Mouse (Mus musculus) MEL (cell line): Measurements from ENCODE around the gene Pxdn. TPM values are rescaled to one million over a fixed set of nuclear protein-coding genes. Genes with fewer than 3 reads are reported as not detected.

Experiments used
- DNase-seq: peaks from one replicate; pipeline ENCODE4 v3.0.0; 2011; ENCODE audit warnings: low read depth, low spot score
- H3K27ac ChIP-seq: 2 replicates; pipeline ENCODE4 v1.5.1; 2012; ENCODE audit warnings: low read depth, mild to moderate bottlenecking, control low read depth, low read length, moderate library complexity; ENCODE audit not compliant: control insufficient read depth
- H3K27me3 ChIP-seq, 2 experiments: fragments of 150-350 bp in 1 of 2; sonication (generic) in 1 of 2; 2 replicates each; pipeline ENCODE4 v1.6.1; 2012; ENCODE audit warnings: low read length in 2 of 2, mild to moderate bottlenecking in 2 of 2, improper control_type of control experiment in 1 of 2, moderate library complexity in 1 of 2; ENCODE audit not compliant: insufficient read depth in 2 of 2, control insufficient read depth in 1 of 2
- H3K36me3 ChIP-seq, 2 experiments: 2 replicates each; pipeline ENCODE4 v1.6.1; 2012 to 2014; ENCODE audit warnings: low read length in 2 of 2, improper control_type of control experiment in 1 of 2, inconsistent platforms in 1 of 2, mild to moderate bottlenecking in 1 of 2; ENCODE audit not compliant: insufficient read depth in 2 of 2, control insufficient read depth in 1 of 2
- H3K4me1 ChIP-seq, 2 experiments: fragments of 150-350 bp in 1 of 2; sonication (generic) in 1 of 2; 2 replicates each; pipeline ENCODE4 v1.6.1; 2012; ENCODE audit warnings: low read length in 2 of 2, improper control_type of control experiment in 1 of 2, mild to moderate bottlenecking in 1 of 2; ENCODE audit not compliant: insufficient read depth in 2 of 2, control insufficient read depth in 1 of 2
- H3K4me3 ChIP-seq, 2 experiments: fragments of 150-350 bp in 1 of 2; sonication (generic) in 1 of 2; 2 replicates each; pipeline ENCODE4 v1.5.1; 2012; ENCODE audit warnings: low read depth in 2 of 2, low read length in 2 of 2, mild to moderate bottlenecking in 2 of 2, moderate library complexity in 2 of 2, control low read depth in 1 of 2, improper control_type of control experiment in 1 of 2; ENCODE audit not compliant: control insufficient read depth in 1 of 2, insufficient read depth in 1 of 2
- H3K79me2 ChIP-seq: 2 replicates; pipeline ENCODE4 v1.6.1; 2012; ENCODE audit warnings: mild to moderate bottlenecking, low read length, moderate library complexity; ENCODE audit not compliant: control insufficient read depth, poor library complexity, insufficient read depth
- H3K9ac ChIP-seq: 2 replicates; pipeline ENCODE4 v1.6.1; 2012; ENCODE audit warnings: low read depth, mild to moderate bottlenecking, control low read depth, low read length, moderate library complexity; ENCODE audit not compliant: control insufficient read depth, poor library complexity, severe bottlenecking
- H3K9me3 ChIP-seq: fragments of 150-350 bp; sonication (generic); replicated peaks from 2 replicates; pipeline ENCODE4 v1.6.1; 2012; ENCODE audit warnings: mild to moderate bottlenecking, low read length, improper control_type of control experiment, moderate library complexity; ENCODE audit not compliant: insufficient read depth
- BHLHE40 ChIP-seq: IDR thresholded peaks from 2 replicates; pipeline ENCODE4 v1.6.1; 2012; ENCODE audit warnings: low read depth, mild to moderate bottlenecking, inconsistent platforms, low read length, improper control_type of control experiment, borderline replicate concordance
- CHD1 ChIP-seq: IDR thresholded peaks from 2 replicates; pipeline ENCODE4 v1.6.1; 2012; ENCODE audit warnings: low read depth, mild to moderate bottlenecking, inconsistent platforms, low read length, improper control_type of control experiment
- CTCF ChIP-seq, 3 experiments: IDR thresholded peaks in 2 of 3; conservative IDR thresholded peaks in 1 of 3; 2 replicates each; pipeline ENCODE4 v1.5.1; 2011 to 2012; ENCODE audit warnings: low read length in 3 of 3, low read depth in 2 of 3, mild to moderate bottlenecking in 2 of 3, improper control_type of control experiment in 1 of 3, inconsistent platforms in 1 of 3, mixed read lengths in 1 of 3, moderate library complexity in 1 of 3; ENCODE audit not compliant: control insufficient read depth in 1 of 3, insufficient read depth in 1 of 3, poor library complexity in 1 of 3, severe bottlenecking in 1 of 3
- E2F4 ChIP-seq: IDR thresholded peaks from 2 replicates; pipeline ENCODE4 v1.6.1; 2011; ENCODE audit warnings: low read depth, low read length, improper control_type of control experiment, borderline replicate concordance
- ELF1 ChIP-seq: IDR thresholded peaks from 2 replicates; pipeline ENCODE4 v1.6.1; 2014; ENCODE audit warnings: low read depth, mild to moderate bottlenecking, inconsistent platforms, low read length, improper control_type of control experiment, moderate library complexity
- GABPA ChIP-seq: IDR thresholded peaks from 2 replicates; pipeline ENCODE4 v1.6.1; 2012; ENCODE audit warnings: low read depth, mild to moderate bottlenecking, inconsistent platforms, low read length, improper control_type of control experiment, moderate library complexity
- KAT2A ChIP-seq: conservative IDR thresholded peaks from 2 replicates; pipeline ENCODE4 v1.6.1; 2012; ENCODE audit warnings: low read depth, low read length, improper control_type of control experiment, inconsistent platforms
- MAZ ChIP-seq: IDR thresholded peaks from 2 replicates; pipeline ENCODE4 v1.6.1; 2012; ENCODE audit warnings: low read depth, mild to moderate bottlenecking, inconsistent platforms, low read length, improper control_type of control experiment
- MXI1 ChIP-seq: IDR thresholded peaks from 2 replicates; pipeline ENCODE4 v1.6.1; 2011; ENCODE audit warnings: mild to moderate bottlenecking, low read depth, low read length, improper control_type of control experiment
- MYC ChIP-seq: IDR thresholded peaks from 2 replicates; pipeline ENCODE4 v1.6.1; 2011; ENCODE audit warnings: low read depth, mild to moderate bottlenecking, low read length, improper control_type of control experiment, moderate library complexity
- NELFE ChIP-seq: IDR thresholded peaks from 2 replicates; pipeline ENCODE4 v1.6.1; 2011; ENCODE audit warnings: low read depth, low read length, improper control_type of control experiment
- NRF1 ChIP-seq: IDR thresholded peaks from 2 replicates; pipeline ENCODE4 v1.6.1; 2014; ENCODE audit warnings: low read depth, mild to moderate bottlenecking, inconsistent platforms, low read length, improper control_type of control experiment, moderate library complexity; ENCODE audit not compliant: poor library complexity, insufficient read depth, severe bottlenecking
- POLR2AphosphoS2 ChIP-seq: IDR thresholded peaks from 2 replicates; pipeline ENCODE4 v1.6.1; 2011; ENCODE audit warnings: low read length, improper control_type of control experiment
- RCOR1 ChIP-seq: IDR thresholded peaks from 2 replicates; pipeline ENCODE4 v1.6.1; 2012; ENCODE audit warnings: low read depth, mild to moderate bottlenecking, inconsistent platforms, low read length, improper control_type of control experiment
- SIN3A ChIP-seq: IDR thresholded peaks from 2 replicates; pipeline ENCODE4 v1.6.1; 2012; ENCODE audit warnings: low read length, improper control_type of control experiment, inconsistent platforms
- TCF12 ChIP-seq: IDR thresholded peaks from 2 replicates; pipeline ENCODE4 v1.6.1; 2014; ENCODE audit warnings: low read depth, mild to moderate bottlenecking, inconsistent platforms, low read length, improper control_type of control experiment, moderate library complexity
- USF1 ChIP-seq: IDR thresholded peaks from 2 replicates; pipeline ENCODE4 v1.6.1; 2014; ENCODE audit warnings: low read depth, mild to moderate bottlenecking, inconsistent platforms, low read length, improper control_type of control experiment, moderate library complexity
- ZMIZ1 ChIP-seq: IDR thresholded peaks from 2 replicates; pipeline ENCODE4 v1.6.1; 2012; ENCODE audit warnings: low read depth, mild to moderate bottlenecking, inconsistent platforms, low read length, improper control_type of control experiment, moderate library complexity
- polyA plus RNA-seq, 2 experiments: library from polyadenylated mRNA; stranded (reverse) in 1 of 2; unstranded in 1 of 2; fragments of >175 nt in 1 of 2; fragments of >200 nt in 1 of 2; gene quantifications; 2 replicates each; pipeline versions ENCODE4 v1.2.1 to v1.2.4; 2012; ENCODE audit warnings: low replicate concordance in 2 of 2, low read depth in 1 of 2; ENCODE audit not compliant: insufficient read length in 2 of 2, insufficient read depth in 1 of 2, missing spikeins in 1 of 2
- total RNA-seq: library from RNA; depleted of rRNA; stranded (reverse); fragments of 300-350 nt; gene quantifications from 2 replicates; pipeline ENCODE4 v1.2.3, GENCODE M21; 2012

Gene Pxdn
- total and polyA plus RNA-seq, 3 experiments: not detected

- no peak overlapping the region for H3K4me3 ChIP-seq
- TF ChIP-seq E2F4: no peak
- no peak for TF ChIP-seq ELF1
- TF ChIP-seq RCOR1: no peak
- TF ChIP-seq SIN3A: no peak
- no peak for TF ChIP-seq TCF12
- TF ChIP-seq GABPA: no peak
- no peak for TF ChIP-seq USF1
- TF ChIP-seq MAZ: no peak
- no peak for TF ChIP-seq MXI1
- TF ChIP-seq NRF1: no peak
- no peak for TF ChIP-seq MYC
- no peak for TF ChIP-seq KAT2A
- no peak for TF ChIP-seq NELFE
- TF ChIP-seq, all 39 proteins: peak for 0
- Histone ChIP-seq H3K9me3 (no peaks in the 10 kb centered on the region), H3K27ac (no peak overlapping the region), H3K36me3 (no peaks in the 10 kb centered on the region), H3K79me2 (no peaks in the 10 kb centered on the region), H3K9ac (no peak overlapping the region), H3K27me3 (no peaks in the 10 kb centered on the region), H3K4me1 (no peaks in the 10 kb centered on the region)
- DNase-seq: no peak
These were observed 93.2 kb downstream of the Pxdn start for GRCm38 (mm10) chr12:30030571-30030970.

DNA sequence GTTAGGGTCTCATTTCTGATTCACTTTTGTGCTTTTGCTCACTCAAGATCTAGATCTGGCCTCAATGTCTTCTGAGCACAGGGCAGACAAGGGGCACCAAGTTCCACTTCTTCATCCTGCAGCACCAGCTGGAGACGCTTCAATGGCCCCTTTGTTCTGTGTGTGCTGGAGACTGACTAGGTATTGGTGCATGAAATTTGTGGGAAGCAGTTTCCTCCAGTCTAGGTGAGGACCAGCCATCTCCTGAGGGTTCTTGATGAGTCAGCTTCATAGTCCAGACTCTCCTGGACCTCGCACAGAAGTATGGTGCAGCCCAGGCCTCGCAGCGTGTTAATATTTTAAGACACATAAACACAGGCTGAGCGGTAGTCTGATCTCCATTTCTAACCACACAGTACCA lies 97.3 kb downstream of the Pxdn start:
- no peak overlapping the region for H3K4me3 ChIP-seq
- no peak overlapping the region for H3K9ac ChIP-seq
- H3K27ac ChIP-seq: no peak overlapping the region
- no peaks in the 10 kb centered on the region for H3K36me3 ChIP-seq
- H3K4me1 ChIP-seq: no peaks in the 10 kb centered on the region
- no peak for TF ChIP-seq NRF1
- TF ChIP-seq CHD1: no peak
- TF ChIP-seq ELF1: no peak
- TF ChIP-seq ZMIZ1: no peak
- TF ChIP-seq CTCF (IDR thresholded peaks at IDR 0.05 in 2 of 3, conservative IDR thresholded peaks at IDR 0.05 in 1 of 3; ENCODE audit: control insufficient read depth in 1 of 3, insufficient read depth in 1 of 3, low read depth in 2 of 3, low read length in 3 of 3, poor library complexity in 1 of 3, severe bottlenecking in 1 of 3): no peak
- TF ChIP-seq USF1: no peak
- TF ChIP-seq MAZ: no peak
- no peak for TF ChIP-seq POLR2AphosphoS2
- no peak for TF ChIP-seq GABPA
- no peak for TF ChIP-seq SIN3A
- TF ChIP-seq RCOR1: no peak
- no peak for TF ChIP-seq BHLHE40
- no peak for DNase-seq
- no peaks in the 10 kb centered on the region for H3K9me3 ChIP-seq
- no peaks in the 10 kb centered on the region for H3K79me2 ChIP-seq
- H3K27me3 ChIP-seq: no peaks in the 10 kb centered on the region
